Mouse (Mus musculus) hindbrain, postnatal 0 days (tissue): ENCODE results near the gene Fstl3. TPM values are rescaled to one million over a fixed set of nuclear protein-coding genes. Genes with fewer than 3 reads are reported as not detected.

Source experiments
- ATAC-seq: fragments of 200-750 bp; cut with Nextera tagmentation; 2 replicates; pipeline ENCODE4 v1.8.0; 2017; ENCODE audit warnings: mild to moderate bottlenecking, moderate TSS enrichment, moderate library complexity
- DNase-seq: peaks from one replicate; pipeline ENCODE4 v3.0.0-alpha.2; 2015; ENCODE audit warnings: low spot score
- H3K27ac ChIP-seq: fragments of 300-500 bp; sonication (generic); 2 replicates; pipeline ENCODE4 v1.5.1; 2014; ENCODE audit warnings: mild to moderate bottlenecking
- H3K27me3 ChIP-seq: fragments of 300-500 bp; sonication (generic); 2 replicates; pipeline ENCODE4 v1.6.1; 2014; ENCODE audit warnings: low read length, mixed read lengths; ENCODE audit not compliant: insufficient read depth
- H3K36me3 ChIP-seq: fragments of 300-500 bp; sonication (generic); 2 replicates; pipeline ENCODE4 v1.6.1; 2014; ENCODE audit warnings: low read length, mixed read lengths; ENCODE audit not compliant: insufficient read depth
- H3K4me1 ChIP-seq: fragments of 300-500 bp; sonication (generic); 2 replicates; pipeline ENCODE4 v1.6.1; 2014; ENCODE audit warnings: antibody characterized with exemption, low read length, mixed read lengths; ENCODE audit not compliant: insufficient read depth
- H3K4me2 ChIP-seq: fragments of 300-500 bp; sonication (generic); 2 replicates; pipeline ENCODE4 v1.6.1; 2014; ENCODE audit warnings: low read depth, mild to moderate bottlenecking, low read length, moderate library complexity, mixed read lengths
- H3K4me3 ChIP-seq: fragments of 300-500 bp; sonication (generic); 2 replicates; pipeline ENCODE4 v1.5.1; 2014; ENCODE audit warnings: low read length
- H3K9ac ChIP-seq: fragments of 300-500 bp; sonication (generic); replicated peaks from 2 replicates; pipeline ENCODE4 v1.6.1; 2014; ENCODE audit warnings: mild to moderate bottlenecking, low read length, moderate library complexity, mixed read lengths
- H3K9me3 ChIP-seq: fragments of 300-500 bp; sonication (generic); 2 replicates; pipeline ENCODE4 v1.6.1; 2016; ENCODE audit warnings: low read length, mixed read lengths
- CTCF ChIP-seq: IDR thresholded peaks from 2 replicates; pipeline ENCODE4 v1.5.1; 2016; ENCODE audit warnings: antibody characterized with exemption, control low read depth, low read depth
- WGBS: fragments of 180-500 bp; shearing (Covaris S2); extraction: QIAGEN DNeasy Blood & Tissue Kit; methylation state at CpG from one replicate; pipeline ENCODE4 v1.1.7; 2014; 5-methylcytosine and 5-hydroxymethylcytosine counted together
- polyA plus RNA-seq: library from polyadenylated mRNA; unstranded; fragments of >200 nt; fragmentation: Nextera tagmentation; extraction: Ambion mirVana; gene quantifications from 2 replicates; pipeline ENCODE4 v1.2.1, GENCODE M21; 2015
- total RNA-seq: library from RNA; depleted of rRNA; stranded (reverse); fragments of >200 nt; gene quantifications from 2 replicates; pipeline ENCODE4 v1.2.3, GENCODE M21; 2014

Fstl3 gene
- total and polyA plus RNA-seq, 2 experiments from 2014 or later, result 2.6 to 3.2 TPM

- H3K4me1 ChIP-seq, result peaks cover 4% of the 10 kb centered on the region; the same call in 1 of the 2 replicates
- no peak overlapping the region for H3K4me2 ChIP-seq
- H3K36me3 ChIP-seq, result no peaks in the 10 kb centered on the region
- peak; percentile 58 for TF ChIP-seq CTCF
- WGBS, result 65% methylated on average over 7 of the region's 7 CpGs
- no peak overlapping the region for H3K4me3 ChIP-seq
- H3K27ac ChIP-seq, result no peak overlapping the region
- no peak overlapping the region for H3K9ac ChIP-seq
- no peak for ATAC-seq
- H3K9me3 ChIP-seq, result no peaks in the 10 kb centered on the region
- no peak for DNase-seq
- H3K27me3 ChIP-seq, result no peaks in the 10 kb centered on the region
Measured at GRCm38 (mm10) chr10:79783050-79783449, 6.0 kb downstream of the Fstl3 start.

- DNase-seq (peak; percentile 55), ATAC-seq (no peak)
Measured at GRCm38 (mm10) chr10:79783920-79784800, 7.1 kb downstream of the Fstl3 start.

GRCm38 (mm10) chr10:79788386-79789158 is 11.5 kb downstream of the Fstl3 start:
- Histone ChIP-seq H3K36me3 (no peaks in the 10 kb centered on the region), H3K4me3 (no peak overlapping the region), H3K27me3 (no peaks in the 10 kb centered on the region), H3K27ac (no peak overlapping the region), H3K9ac (no peak overlapping the region), H3K4me2 (no peak overlapping the region), H3K9me3 (no peaks in the 10 kb centered on the region), H3K4me1 (no peaks in the 10 kb centered on the region)
- ATAC-seq, result no peak
- 36% methylated on average over 7 of the region's 7 CpGs for WGBS
- peak; percentile 91 for TF ChIP-seq CTCF
- DNase-seq, result peak; percentile 87

More at GRCm38 (mm10) chr10:79783920-79784800, 7.1 kb downstream of the Fstl3 start:
- no peaks in the 10 kb centered on the region for H3K36me3 ChIP-seq
- H3K4me2 ChIP-seq, result no peak overlapping the region
- no peak overlapping the region for H3K27ac ChIP-seq
- H3K4me1 ChIP-seq, result peaks cover 4% of the 10 kb centered on the region; the same call in 1 of the 2 replicates
- peak; percentile 55 for TF ChIP-seq CTCF
- H3K27me3 ChIP-seq, result no peaks in the 10 kb centered on the region
- H3K4me3 ChIP-seq, result no peak overlapping the region
- no peaks in the 10 kb centered on the region for H3K9me3 ChIP-seq
- WGBS, result 37% methylated on average over 27 of the region's 27 CpGs
- no peak overlapping the region for H3K9ac ChIP-seq

GRCm38 (mm10) chr10:79789581-79789980 is 12.5 kb downstream of the Fstl3 start:
- no peaks in the 10 kb centered on the region for H3K9me3 ChIP-seq
- no peak for TF ChIP-seq CTCF
- H3K9ac ChIP-seq, result no peak overlapping the region
- ATAC-seq (no peak), DNase-seq (no peak)
- no peak overlapping the region for H3K27ac ChIP-seq
- H3K4me3 ChIP-seq, result no peak overlapping the region
- no peaks in the 10 kb centered on the region for H3K27me3 ChIP-seq
- WGBS, result 49% methylated on average over 2 of the region's 2 CpGs
- H3K4me1 ChIP-seq, result 0 out of 2 replicates have a peak, but pooled peaks cover under 1% of the 10 kb centered on the region
- no peaks in the 10 kb centered on the region for H3K36me3 ChIP-seq
- H3K4me2 ChIP-seq, result no peak overlapping the region

- peaks cover 9% of the 10 kb centered on the region for H3K4me1 ChIP-seq
- WGBS, result 86% methylated on average over 4 of the region's 4 CpGs
- H3K9ac ChIP-seq, result no peak within 1 kb of the TSS
- no peaks in the 10 kb centered on the region for H3K9me3 ChIP-seq
- ATAC-seq, result no peak
- no peaks in the 10 kb centered on the region for H3K36me3 ChIP-seq
- H3K27me3 ChIP-seq, result no peaks in the 10 kb centered on the region
- DNase-seq, result no peak
- H3K4me3 ChIP-seq, result no peak within 1 kb of the TSS
- H3K4me2 ChIP-seq, result no peak within 1 kb of the TSS
- H3K27ac ChIP-seq, result no peak within 1 kb of the TSS
- TF ChIP-seq CTCF, result no peak
Measured at GRCm38 (mm10) chr10:79790861-79791260, 13.8 kb downstream of the Fstl3 start, which contains the start of gene Prss57. Gene Prss57, minus strand, starts transcription at chr10:79790961.

- Histone ChIP-seq H3K4me3 (no peak overlapping the region), H3K27me3 (no peaks in the 10 kb centered on the region), H3K9me3 (no peaks in the 10 kb centered on the region), H3K4me1 (peaks cover 13% of the 10 kb centered on the region), H3K4me2 (no peak overlapping the region; the same call in 1 of the 2 replicates), H3K36me3 (no peaks in the 10 kb centered on the region), H3K9ac (no peak overlapping the region), H3K27ac (no peak overlapping the region)
- no peak for TF ChIP-seq CTCF
- 88% methylated on average over 5 of the region's 5 CpGs for WGBS
- no peak for ATAC-seq
- DNase-seq, result no peak
Measured at GRCm38 (mm10) chr10:79792339-79793040, 15.4 kb downstream of the Fstl3 start.
